Mouse (Mus musculus): Measurements from ENCODE around the gene Lgals9.
A peak's percentile ranks its signal among the peaks of the same experiment; 100 is the strongest.

Lgals9 gene

GRCm38 (mm10) chr11:78922678-78923407 lies 61.9 kb downstream of the Lgals9 start:
- DNase-seq (ENCODE audit: low spot score in 2 of 2), result peak; percentile 27 to 39

GRCm38 (mm10) chr11:78920411-78920939 lies 64.3 kb downstream of the Lgals9 start, which contains the start of gene Nos2:
Gene Nos2 (plus strand): TSS chr11:78920787.
- no peak for DNase-seq (ENCODE audit: low spot score in 2 of 2)

GRCm38 (mm10) chr11:78919745-78920144 lies 65.0 kb downstream of the Lgals9 start:
- DNase-seq (ENCODE audit: low spot score in 2 of 2), result no peak

- no peak for DNase-seq (ENCODE audit: low spot score in 2 of 2)
Measured at GRCm38 (mm10) chr11:78916410-78916809, 68.3 kb downstream of the Lgals9 start.

GRCm38 (mm10) chr11:78915473-78915872 lies 69.3 kb downstream of the Lgals9 start:
- DNase-seq (ENCODE audit: low spot score in 2 of 2), result no peak
